Mouse (Mus musculus): ENCODE measurements around the gene Mob3b.

DNA sequence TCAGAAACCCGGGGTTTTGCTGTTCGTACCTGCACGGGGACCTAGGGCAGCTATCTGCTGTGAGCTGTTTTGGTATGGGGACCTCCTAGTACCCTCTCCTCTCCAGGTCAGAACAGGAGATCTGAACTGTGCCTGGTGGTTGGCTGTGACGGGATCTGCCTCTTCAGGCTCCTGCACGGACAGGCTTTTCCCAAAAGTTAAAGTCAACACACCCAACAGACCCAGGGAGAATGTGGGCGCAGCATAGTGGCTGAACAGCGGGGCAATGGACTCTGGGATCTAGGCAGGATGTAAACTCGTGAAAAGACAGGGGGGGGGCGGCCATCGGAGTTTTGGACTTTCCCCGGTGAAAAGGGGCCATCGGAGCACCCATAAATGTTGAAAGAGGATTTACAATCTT, 170.2 kb downstream of the Mob3b start:
- no peak for TF ChIP-seq CTCF (IDR thresholded peaks at IDR 0.05; ENCODE audit: low read depth, low read length)
- TF ChIP-seq POLR2A (IDR thresholded peaks at IDR 0.05; ENCODE audit: extremely low read depth, insufficient read depth, low read length), result no peak

Data from liver, adult 2 months (tissue).